Mouse (Mus musculus): ENCODE measurements around the gene Gm45213. TPM values are rescaled to one million over a fixed set of nuclear protein-coding genes. Genes with fewer than 3 reads are reported as not detected.

The Gm45213 gene
- polyA plus RNA-seq, 1 experiment from 2014 or later = not detected

DNA sequence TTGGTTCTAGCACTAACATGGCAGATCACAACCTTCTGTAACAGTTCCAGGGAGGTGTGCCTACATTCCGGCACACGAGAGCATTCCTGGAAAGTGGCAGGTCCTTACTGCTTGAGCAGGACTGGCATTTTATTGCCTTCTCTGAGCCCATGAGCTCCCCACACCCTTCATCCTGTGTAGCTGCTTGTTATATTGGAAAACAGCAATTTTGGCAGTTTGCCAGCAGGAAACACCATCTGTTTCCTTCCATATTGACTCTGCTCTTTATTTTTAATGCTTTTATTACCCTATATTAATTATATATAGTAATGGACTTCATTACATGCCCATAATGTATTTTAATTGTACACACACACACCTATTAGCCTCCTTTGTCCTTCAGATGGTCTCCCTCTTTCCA, 33.0 kb downstream of the Gm45213 start:
- 59% methylated on average over 2 of the region's 2 CpGs for WGBS
- ATAC-seq (ENCODE audit: low read depth) = no peak

GRCm38 (mm10) chr7:66079364-66080230, 36.2 kb downstream of the Gm45213 start, which contains the start of gene Selenos:
Gene Selenos (plus strand): TSS chr7:66079649.
- Histone ChIP-seq H3K27ac (ENCODE audit: low read length) (peak within 1 kb of the TSS; percentile 84), H3K9me3 (ENCODE audit: control insufficient read depth, low read length) (no peaks in the 10 kb centered on the region), H3K4me3 (ENCODE audit: low read length) (peak within 1 kb of the TSS; percentile 75), H3K4me1 (replicated peaks; ENCODE audit: control insufficient read depth, insufficient read depth, low read length) (peaks cover 13% of the 10 kb centered on the region), H3K36me3 (ENCODE audit: control insufficient read depth, insufficient read depth, low read length) (peaks cover 34% of the 10 kb centered on the region), H3K9ac (ENCODE audit: low read length) (peak within 1 kb of the TSS; percentile 78), H3K27me3 (ENCODE audit: control insufficient read depth, insufficient read depth, low read depth, low read length) (no peaks in the 10 kb centered on the region), H3K4me2 (ENCODE audit: low read depth, low read length) (peak within 1 kb of the TSS; percentile 84)
- ATAC-seq (ENCODE audit: low read depth) = peak; percentile 100
- under 1% methylated on average over 64 of the region's 65 CpGs for WGBS

More for the DNA sequence above, 33.0 kb downstream of the Gm45213 start:
- no peak overlapping the region for H3K4me3 ChIP-seq (ENCODE audit: low read length)
- no peak overlapping the region for H3K9ac ChIP-seq (ENCODE audit: low read length)
- H3K4me1 ChIP-seq (replicated peaks; ENCODE audit: control insufficient read depth, insufficient read depth, low read length) = peaks cover 13% of the 10 kb centered on the region
- H3K27me3 ChIP-seq (ENCODE audit: control insufficient read depth, insufficient read depth, low read depth, low read length) = no peaks in the 10 kb centered on the region
- no peak overlapping the region for H3K27ac ChIP-seq (ENCODE audit: low read length)
- no peaks in the 10 kb centered on the region for H3K9me3 ChIP-seq (ENCODE audit: control insufficient read depth, low read length)
- H3K36me3 ChIP-seq (ENCODE audit: control insufficient read depth, insufficient read depth, low read length) = peaks cover 29% of the 10 kb centered on the region
- H3K4me2 ChIP-seq (ENCODE audit: low read depth, low read length) = no peak overlapping the region

GRCm38 (mm10) chr7:66080231-66080613, 36.8 kb downstream of the Gm45213 start:
- peaks cover 13% of the 10 kb centered on the region for H3K4me1 ChIP-seq (replicated peaks; ENCODE audit: control insufficient read depth, insufficient read depth, low read length)
- WGBS = 32% methylated on average over 5 of the region's 5 CpGs
- no peak for ATAC-seq (ENCODE audit: low read depth)
- no peak overlapping the region; the same call in 1 of the 2 replicates for H3K27ac ChIP-seq (ENCODE audit: low read length)
- peak overlapping the region; percentile 75 for H3K4me3 ChIP-seq (ENCODE audit: low read length)
- no peaks in the 10 kb centered on the region for H3K27me3 ChIP-seq (ENCODE audit: control insufficient read depth, insufficient read depth, low read depth, low read length)
- no peaks in the 10 kb centered on the region for H3K9me3 ChIP-seq (ENCODE audit: control insufficient read depth, low read length)
- peaks cover 32% of the 10 kb centered on the region for H3K36me3 ChIP-seq (ENCODE audit: control insufficient read depth, insufficient read depth, low read length)
- peak overlapping the region; percentile 84 for H3K4me2 ChIP-seq (ENCODE audit: low read depth, low read length)
- peak overlapping the region; percentile 78 for H3K9ac ChIP-seq (ENCODE audit: low read length)

GRCm38 (mm10) chr7:66083757-66084156, 40.4 kb downstream of the Gm45213 start:
- Histone ChIP-seq H3K4me1 (replicated peaks; ENCODE audit: control insufficient read depth, insufficient read depth, low read length) (peaks cover 13% of the 10 kb centered on the region), H3K9ac (ENCODE audit: low read length) (no peak overlapping the region), H3K4me3 (ENCODE audit: low read length) (no peak overlapping the region), H3K36me3 (ENCODE audit: control insufficient read depth, insufficient read depth, low read length) (peaks cover 36% of the 10 kb centered on the region), H3K27me3 (ENCODE audit: control insufficient read depth, insufficient read depth, low read depth, low read length) (no peaks in the 10 kb centered on the region), H3K27ac (ENCODE audit: low read length) (no peak overlapping the region), H3K4me2 (ENCODE audit: low read depth, low read length) (no peak overlapping the region), H3K9me3 (ENCODE audit: control insufficient read depth, low read length) (no peaks in the 10 kb centered on the region)
- ATAC-seq (ENCODE audit: low read depth) = no peak
- 77% methylated on average over 6 of the region's 6 CpGs for WGBS

DNA sequence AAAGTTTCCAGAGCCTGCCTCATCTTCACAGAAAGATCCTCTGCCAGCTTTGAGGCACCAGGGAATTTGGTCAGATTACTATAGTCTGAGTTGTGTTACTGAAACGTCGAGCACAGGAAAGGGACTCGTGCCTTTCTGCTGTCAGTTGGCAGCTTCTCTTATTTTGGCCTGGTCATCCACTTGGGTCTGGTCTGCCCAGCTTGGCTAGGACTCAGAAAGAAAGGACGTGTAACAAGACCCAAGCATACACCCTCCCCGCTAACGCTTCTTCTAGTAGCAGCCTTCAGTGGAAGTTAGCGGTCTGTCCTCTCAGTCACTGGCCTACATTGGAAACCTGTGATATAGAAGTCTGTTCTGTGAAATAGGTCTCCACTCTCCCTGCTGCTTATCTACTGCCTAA, 41.1 kb downstream of the Gm45213 start:
- WGBS = 79% methylated on average over 7 of the region's 7 CpGs
- no peak overlapping the region for H3K4me2 ChIP-seq (ENCODE audit: low read depth, low read length)
- H3K27me3 ChIP-seq (ENCODE audit: control insufficient read depth, insufficient read depth, low read depth, low read length) = no peaks in the 10 kb centered on the region
- no peak overlapping the region for H3K9ac ChIP-seq (ENCODE audit: low read length)
- H3K27ac ChIP-seq (ENCODE audit: low read length) = no peak overlapping the region
- peaks cover 42% of the 10 kb centered on the region for H3K36me3 ChIP-seq (ENCODE audit: control insufficient read depth, insufficient read depth, low read length)
- H3K9me3 ChIP-seq (ENCODE audit: control insufficient read depth, low read length) = no peaks in the 10 kb centered on the region
- H3K4me1 ChIP-seq (replicated peaks; ENCODE audit: control insufficient read depth, insufficient read depth, low read length) = peaks cover 13% of the 10 kb centered on the region
- no peak for ATAC-seq (ENCODE audit: low read depth)
- H3K4me3 ChIP-seq (ENCODE audit: low read length) = no peak overlapping the region

- Histone ChIP-seq H3K9me3 (ENCODE audit: control insufficient read depth, low read length) (no peaks in the 10 kb centered on the region), H3K36me3 (ENCODE audit: control insufficient read depth, insufficient read depth, low read length) (peaks cover 54% of the 10 kb centered on the region), H3K27me3 (ENCODE audit: control insufficient read depth, insufficient read depth, low read depth, low read length) (no peaks in the 10 kb centered on the region), H3K4me3 (ENCODE audit: low read length) (no peak overlapping the region), H3K4me1 (replicated peaks; ENCODE audit: control insufficient read depth, insufficient read depth, low read length) (no peaks in the 10 kb centered on the region; the same call in 1 of the 2 replicates), H3K27ac (ENCODE audit: low read length) (no peak overlapping the region), H3K9ac (ENCODE audit: low read length) (no peak overlapping the region), H3K4me2 (ENCODE audit: low read depth, low read length) (no peak overlapping the region)
- no peak for ATAC-seq (ENCODE audit: low read depth)
- 92% methylated on average over 4 of the region's 4 CpGs for WGBS
Observed at GRCm38 (mm10) chr7:66087652-66088051, 44.2 kb downstream of the Gm45213 start.

DNA sequence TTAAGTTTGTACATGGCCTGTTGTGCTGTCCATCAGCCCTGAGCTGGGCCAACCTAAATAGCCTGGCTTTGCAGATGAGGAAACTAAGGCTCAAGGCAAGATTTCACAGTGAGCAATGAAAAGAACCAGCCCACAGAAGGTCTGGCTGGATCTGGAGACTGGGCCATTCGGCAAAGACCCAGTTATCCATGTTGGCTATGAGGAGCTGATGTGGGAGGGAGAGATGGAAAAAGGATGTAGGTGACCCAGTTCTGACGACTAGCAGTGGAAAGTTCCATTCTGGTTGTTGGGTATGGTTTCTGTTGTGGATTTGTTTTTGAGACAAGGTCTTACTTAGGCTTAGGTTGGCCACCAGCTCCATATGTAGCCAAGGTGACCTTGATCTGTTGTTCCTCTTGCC, 44.7 kb downstream of the Gm45213 start:
- Histone ChIP-seq H3K9ac (ENCODE audit: low read length) (no peak overlapping the region), H3K4me3 (ENCODE audit: low read length) (no peak overlapping the region), H3K4me1 (replicated peaks; ENCODE audit: control insufficient read depth, insufficient read depth, low read length) (no peaks in the 10 kb centered on the region; the same call in 1 of the 2 replicates), H3K4me2 (ENCODE audit: low read depth, low read length) (no peak overlapping the region), H3K9me3 (ENCODE audit: control insufficient read depth, low read length) (no peaks in the 10 kb centered on the region), H3K27me3 (ENCODE audit: control insufficient read depth, insufficient read depth, low read depth, low read length) (no peaks in the 10 kb centered on the region), H3K36me3 (ENCODE audit: control insufficient read depth, insufficient read depth, low read length) (peaks cover 50% of the 10 kb centered on the region), H3K27ac (ENCODE audit: low read length) (no peak overlapping the region)
- no peak for ATAC-seq (ENCODE audit: low read depth)
- 92% methylated on average over 2 of the region's 2 CpGs for WGBS

DNA sequence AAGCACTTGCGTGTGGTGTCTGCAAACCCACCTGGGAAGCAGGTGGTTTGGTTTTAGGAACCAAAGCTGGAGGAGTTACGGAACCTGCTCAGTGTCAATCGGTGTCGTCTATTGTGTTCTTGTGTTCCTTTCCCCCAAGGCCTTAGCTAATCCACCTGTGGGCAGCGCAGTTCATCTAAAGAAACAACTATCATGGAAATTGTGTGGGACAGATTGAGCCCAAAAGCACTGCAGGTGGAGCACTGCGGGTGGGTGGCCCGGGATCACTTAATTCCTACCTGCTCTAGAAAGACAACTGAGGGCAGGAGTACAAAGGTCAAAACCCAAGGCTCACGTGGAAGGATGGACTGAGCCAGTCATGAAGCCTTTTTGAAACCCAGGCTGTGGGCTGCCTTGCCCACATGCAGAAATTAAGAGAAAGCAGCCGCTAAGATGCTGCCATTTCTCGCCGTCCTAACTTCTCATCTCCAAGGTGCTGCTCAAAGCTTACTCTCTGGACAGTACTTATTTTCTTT, 47.3 kb downstream of the Gm45213 start:
- H3K9me3 ChIP-seq (ENCODE audit: control insufficient read depth, low read length) = no peaks in the 10 kb centered on the region
- WGBS = 87% methylated on average over 11 of the region's 11 CpGs
- no peak overlapping the region for H3K9ac ChIP-seq (ENCODE audit: low read length)
- H3K4me2 ChIP-seq (ENCODE audit: low read depth, low read length) = no peak overlapping the region
- H3K27ac ChIP-seq (ENCODE audit: low read length) = no peak overlapping the region
- ATAC-seq (ENCODE audit: low read depth) = no peak
- H3K36me3 ChIP-seq (ENCODE audit: control insufficient read depth, insufficient read depth, low read length) = peaks cover 32% of the 10 kb centered on the region
- H3K27me3 ChIP-seq (ENCODE audit: control insufficient read depth, insufficient read depth, low read depth, low read length) = no peaks in the 10 kb centered on the region
- H3K4me1 ChIP-seq (replicated peaks; ENCODE audit: control insufficient read depth, insufficient read depth, low read length) = no peaks in the 10 kb centered on the region
- H3K4me3 ChIP-seq (ENCODE audit: low read length) = no peak overlapping the region

DNA sequence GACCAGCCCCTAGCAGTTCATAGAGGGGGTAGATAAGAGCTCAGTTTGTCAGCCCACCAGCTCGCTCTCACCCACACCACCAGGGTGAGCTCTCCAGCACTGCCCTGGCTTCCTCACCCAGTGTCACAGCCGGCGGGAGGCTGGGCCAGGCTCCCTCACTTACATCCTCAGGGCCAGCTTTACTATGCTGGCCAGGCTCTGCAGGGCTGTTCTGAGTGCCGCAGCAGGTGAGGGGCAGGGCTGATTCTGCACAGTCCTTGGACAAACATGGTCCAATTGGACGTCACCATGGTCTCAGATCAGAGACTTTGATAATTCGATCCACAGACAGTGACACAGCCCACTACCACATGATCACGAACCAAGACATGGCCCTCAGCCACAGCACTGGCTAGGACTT, 48.2 kb downstream of the Gm45213 start:
- Histone ChIP-seq H3K4me2 (ENCODE audit: low read depth, low read length) (no peak overlapping the region), H3K36me3 (ENCODE audit: control insufficient read depth, insufficient read depth, low read length) (peaks cover 30% of the 10 kb centered on the region), H3K9ac (ENCODE audit: low read length) (no peak overlapping the region), H3K4me1 (replicated peaks; ENCODE audit: control insufficient read depth, insufficient read depth, low read length) (no peaks in the 10 kb centered on the region), H3K27ac (ENCODE audit: low read length) (no peak overlapping the region), H3K9me3 (ENCODE audit: control insufficient read depth, low read length) (no peaks in the 10 kb centered on the region), H3K27me3 (ENCODE audit: control insufficient read depth, insufficient read depth, low read depth, low read length) (no peaks in the 10 kb centered on the region), H3K4me3 (ENCODE audit: low read length) (no peak overlapping the region)
- 85% methylated on average over 7 of the region's 7 CpGs for WGBS
- no peak for ATAC-seq (ENCODE audit: low read depth)
